Mouse (Mus musculus): ENCODE results near the gene Clec12a. TPM values are rescaled to one million over a fixed set of nuclear protein-coding genes. Genes with fewer than 3 reads are reported as not detected.
"Not testable (repeated sequence)": the region's sequence is repeated elsewhere in the genome, so short reads cannot be mapped to it uniquely, and the experiment has no call there.

Clec12a gene
- not detected in 2 replicates for polyA plus RNA-seq (2011; ENCODE audit: insufficient read depth, insufficient read length, low read depth, missing spikeins)

GRCm38 (mm10) chr6:129342391-129342790, at the start of gene Clec12a:
Gene Clec12a (plus strand): TSS chr6:129342691.
- H3K36me3 ChIP-seq (ENCODE audit: control insufficient read depth, insufficient read depth, low read length, poor library complexity, severe bottlenecking); H3K27me3 ChIP-seq (ENCODE audit: control insufficient read depth, insufficient read depth, low read length, poor library complexity, severe bottlenecking); H3K9ac ChIP-seq (ENCODE audit: low read depth, poor library complexity, severe bottlenecking); H3K4me3 ChIP-seq (ENCODE audit: low read depth, low read length); H3K9me3 ChIP-seq (replicated peaks; ENCODE audit: control insufficient read depth, insufficient read depth, low read length, poor library complexity, severe bottlenecking); H3K4me1 ChIP-seq (ENCODE audit: control insufficient read depth, insufficient read depth, low read length); H3K27ac ChIP-seq (ENCODE audit: insufficient read depth, low read length): not testable (repeated sequence)

- Histone ChIP-seq H3K27me3 (ENCODE audit: control insufficient read depth, insufficient read depth, low read length, poor library complexity, severe bottlenecking) (no peaks in the 10 kb centered on the region), H3K36me3 (ENCODE audit: control insufficient read depth, insufficient read depth, low read length, poor library complexity, severe bottlenecking) (no peaks in the 10 kb centered on the region), H3K4me1 (ENCODE audit: control insufficient read depth, insufficient read depth, low read length) (no peaks in the 10 kb centered on the region), H3K4me3 (ENCODE audit: low read depth, low read length) (no peak overlapping the region), H3K9ac (ENCODE audit: low read depth, poor library complexity, severe bottlenecking) (no peak overlapping the region), H3K9me3 (replicated peaks; ENCODE audit: control insufficient read depth, insufficient read depth, low read length, poor library complexity, severe bottlenecking) (no peaks in the 10 kb centered on the region), H3K27ac (ENCODE audit: insufficient read depth, low read length) (no peak overlapping the region)
- TF ChIP-seq CTCF (IDR thresholded peaks at IDR 0.05; ENCODE audit: low read depth, low read length): no peak
- no peak for TF ChIP-seq EP300 (IDR thresholded peaks at IDR 0.05; ENCODE audit: insufficient read depth, low read depth, low read length)
- no peak for TF ChIP-seq POLR2A (IDR thresholded peaks at IDR 0.05; ENCODE audit: insufficient read depth, low read length)
Measured at GRCm38 (mm10) chr6:129304180-129304579, 38.3 kb upstream of the Clec12a start.

GRCm38 (mm10) chr6:129312499-129312898, 30.0 kb upstream of the Clec12a start:
- no peaks in the 10 kb centered on the region for H3K4me1 ChIP-seq (ENCODE audit: control insufficient read depth, insufficient read depth, low read length)
- no peak for TF ChIP-seq CTCF (IDR thresholded peaks at IDR 0.05; ENCODE audit: low read depth, low read length)
- no peak overlapping the region for H3K27ac ChIP-seq (ENCODE audit: insufficient read depth, low read length)
- no peaks in the 10 kb centered on the region for H3K9me3 ChIP-seq (replicated peaks; ENCODE audit: control insufficient read depth, insufficient read depth, low read length, poor library complexity, severe bottlenecking)
- H3K27me3 ChIP-seq (ENCODE audit: control insufficient read depth, insufficient read depth, low read length, poor library complexity, severe bottlenecking): no peaks in the 10 kb centered on the region
- no peak overlapping the region for H3K9ac ChIP-seq (ENCODE audit: low read depth, poor library complexity, severe bottlenecking)
- no peaks in the 10 kb centered on the region for H3K36me3 ChIP-seq (ENCODE audit: control insufficient read depth, insufficient read depth, low read length, poor library complexity, severe bottlenecking)
- no peak overlapping the region for H3K4me3 ChIP-seq (ENCODE audit: low read depth, low read length)

GRCm38 (mm10) chr6:129314655-129315168, 27.8 kb upstream of the Clec12a start:
- Histone ChIP-seq H3K36me3 (ENCODE audit: control insufficient read depth, insufficient read depth, low read length, poor library complexity, severe bottlenecking) (no peaks in the 10 kb centered on the region), H3K9ac (ENCODE audit: low read depth, poor library complexity, severe bottlenecking) (no peak overlapping the region), H3K4me1 (ENCODE audit: control insufficient read depth, insufficient read depth, low read length) (no peaks in the 10 kb centered on the region), H3K4me3 (ENCODE audit: low read depth, low read length) (no peak overlapping the region), H3K27ac (ENCODE audit: insufficient read depth, low read length) (no peak overlapping the region), H3K9me3 (replicated peaks; ENCODE audit: control insufficient read depth, insufficient read depth, low read length, poor library complexity, severe bottlenecking) (no peaks in the 10 kb centered on the region), H3K27me3 (ENCODE audit: control insufficient read depth, insufficient read depth, low read length, poor library complexity, severe bottlenecking) (no peaks in the 10 kb centered on the region)
- no peak for TF ChIP-seq EP300 (IDR thresholded peaks at IDR 0.05; ENCODE audit: insufficient read depth, low read depth, low read length)
- no peak for TF ChIP-seq CTCF (IDR thresholded peaks at IDR 0.05; ENCODE audit: low read depth, low read length)
- TF ChIP-seq POLR2A (IDR thresholded peaks at IDR 0.05; ENCODE audit: insufficient read depth, low read length): no peak

- Histone ChIP-seq H3K27ac (ENCODE audit: insufficient read depth, low read length) (no peak overlapping the region), H3K9ac (ENCODE audit: low read depth, poor library complexity, severe bottlenecking) (no peak overlapping the region), H3K27me3 (ENCODE audit: control insufficient read depth, insufficient read depth, low read length, poor library complexity, severe bottlenecking) (no peaks in the 10 kb centered on the region), H3K4me3 (ENCODE audit: low read depth, low read length) (no peak overlapping the region), H3K4me1 (ENCODE audit: control insufficient read depth, insufficient read depth, low read length) (no peaks in the 10 kb centered on the region), H3K36me3 (ENCODE audit: control insufficient read depth, insufficient read depth, low read length, poor library complexity, severe bottlenecking) (no peaks in the 10 kb centered on the region), H3K9me3 (replicated peaks; ENCODE audit: control insufficient read depth, insufficient read depth, low read length, poor library complexity, severe bottlenecking) (no peaks in the 10 kb centered on the region)
- TF ChIP-seq POLR2A (IDR thresholded peaks at IDR 0.05; ENCODE audit: insufficient read depth, low read length) (no peak), EP300 (IDR thresholded peaks at IDR 0.05; ENCODE audit: insufficient read depth, low read depth, low read length) (no peak), CTCF (IDR thresholded peaks at IDR 0.05; ENCODE audit: low read depth, low read length) (no peak)
Measured at GRCm38 (mm10) chr6:129315698-129316097, 26.8 kb upstream of the Clec12a start.

GRCm38 (mm10) chr6:129316463-129316862, 26.0 kb upstream of the Clec12a start:
- Histone ChIP-seq H3K4me1 (ENCODE audit: control insufficient read depth, insufficient read depth, low read length) (no peaks in the 10 kb centered on the region), H3K36me3 (ENCODE audit: control insufficient read depth, insufficient read depth, low read length, poor library complexity, severe bottlenecking) (no peaks in the 10 kb centered on the region), H3K27ac (ENCODE audit: insufficient read depth, low read length) (no peak overlapping the region)

More at GRCm38 (mm10) chr6:129316463-129316862, 26.0 kb upstream of the Clec12a start:
- H3K4me3 ChIP-seq (ENCODE audit: low read depth, low read length): no peak overlapping the region
- H3K9ac ChIP-seq (ENCODE audit: low read depth, poor library complexity, severe bottlenecking): no peak overlapping the region
- no peaks in the 10 kb centered on the region for H3K9me3 ChIP-seq (replicated peaks; ENCODE audit: control insufficient read depth, insufficient read depth, low read length, poor library complexity, severe bottlenecking)
- H3K27me3 ChIP-seq (ENCODE audit: control insufficient read depth, insufficient read depth, low read length, poor library complexity, severe bottlenecking): no peaks in the 10 kb centered on the region
- TF ChIP-seq CTCF (IDR thresholded peaks at IDR 0.05; ENCODE audit: low read depth, low read length) (no peak), EP300 (IDR thresholded peaks at IDR 0.05; ENCODE audit: insufficient read depth, low read depth, low read length) (no peak), POLR2A (IDR thresholded peaks at IDR 0.05; ENCODE audit: insufficient read depth, low read length) (no peak)
